Mouse (Mus musculus) left cerebral cortex, postnatal 25 days (tissue): Measurements from ENCODE around the gene Rab38. TPM values are rescaled to one million over a fixed set of nuclear protein-coding genes. Genes with fewer than 3 reads are reported as not detected.

ENCODE experiments used
- DNase-seq, 2 experiments: peaks; one replicate each; pipeline ENCODE4 v3.0.0; 2022; ENCODE audit warnings: low spot score in 2 of 2, mixed read lengths in 1 of 2
- intact Hi-C: fragments of 180-260 bp; cut with DNase I; formaldehyde crosslinking; loops from one replicate; pipeline ENCODE4 v1.15.1; 2025
- total RNA-seq, 2 experiments: library from RNA; stranded (reverse); gene quantifications; 2 replicates each; pipeline ENCODE4 v1.2.3; 2021

The Rab38 gene
- under 1 TPM; 0.55 to 0.69 TPM for total RNA-seq

DNA sequence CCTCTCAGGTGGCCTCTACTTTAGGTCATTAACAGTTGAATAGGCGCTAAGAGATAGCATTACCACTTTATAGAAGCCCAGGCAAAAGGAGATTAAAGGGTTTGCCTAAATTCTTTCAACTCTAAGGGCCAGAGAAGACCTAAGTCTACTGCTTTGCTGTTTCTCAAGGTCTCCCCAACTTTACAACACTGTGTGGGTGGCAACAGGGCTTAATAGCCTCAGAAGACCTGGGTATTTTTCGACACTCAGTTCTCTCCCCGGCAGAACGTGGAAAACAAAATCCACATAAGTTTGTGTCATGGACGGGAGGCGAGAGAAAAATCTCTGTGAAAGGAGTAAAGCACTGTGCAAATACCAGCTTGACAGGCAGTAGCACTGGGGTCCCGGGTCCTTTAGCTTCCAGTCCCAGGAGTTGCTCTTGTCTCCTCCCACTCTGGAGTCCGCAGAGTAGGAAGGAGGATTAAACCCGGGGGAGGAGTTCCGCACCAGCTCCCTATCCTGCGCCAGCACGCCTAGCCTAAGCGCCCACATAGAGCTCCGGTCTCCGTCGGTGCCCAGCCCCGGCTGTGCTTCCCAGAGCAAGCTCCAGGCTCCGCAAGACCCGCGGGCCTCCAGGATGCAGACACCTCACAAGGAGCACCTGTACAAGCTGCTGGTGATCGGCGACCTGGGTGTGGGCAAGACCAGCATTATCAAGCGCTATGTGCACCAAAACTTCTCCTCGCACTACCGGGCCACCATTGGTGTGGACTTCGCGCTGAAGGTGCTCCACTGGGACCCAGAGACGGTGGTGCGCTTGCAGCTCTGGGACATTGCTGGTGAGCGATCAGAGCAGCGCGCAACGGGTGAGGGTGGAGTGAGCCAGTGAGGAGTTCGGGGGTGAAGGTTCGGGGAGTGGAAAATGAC is at the start of gene Rab38:
Rab38 (plus strand) TSS at position 488 of the 906 bp plus-strand sequence.
- peak; percentile 13 to 17 for DNase-seq
- intact Hi-C loops: no loop called here

DNA sequence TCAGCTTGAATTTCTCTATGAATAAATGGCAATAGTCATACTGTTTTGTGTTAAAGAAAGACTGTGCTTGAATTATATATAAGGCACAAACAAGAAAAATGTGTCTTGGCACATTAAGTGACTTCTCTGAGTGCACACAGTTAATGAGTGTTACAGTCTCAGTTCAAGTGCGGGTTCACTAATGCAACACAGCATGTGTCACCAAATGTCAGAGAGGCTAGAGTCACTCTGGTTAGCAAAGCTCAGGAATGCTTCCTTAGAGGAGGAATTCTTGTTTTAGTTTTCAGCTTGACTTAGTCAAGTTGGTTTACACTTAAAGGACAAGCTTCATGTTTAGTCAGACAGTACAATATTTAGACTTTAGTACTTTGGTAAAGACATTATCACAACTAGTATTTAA is 35.5 kb upstream of the Rab38 start:
- intact Hi-C loops: no loop called here

DNA sequence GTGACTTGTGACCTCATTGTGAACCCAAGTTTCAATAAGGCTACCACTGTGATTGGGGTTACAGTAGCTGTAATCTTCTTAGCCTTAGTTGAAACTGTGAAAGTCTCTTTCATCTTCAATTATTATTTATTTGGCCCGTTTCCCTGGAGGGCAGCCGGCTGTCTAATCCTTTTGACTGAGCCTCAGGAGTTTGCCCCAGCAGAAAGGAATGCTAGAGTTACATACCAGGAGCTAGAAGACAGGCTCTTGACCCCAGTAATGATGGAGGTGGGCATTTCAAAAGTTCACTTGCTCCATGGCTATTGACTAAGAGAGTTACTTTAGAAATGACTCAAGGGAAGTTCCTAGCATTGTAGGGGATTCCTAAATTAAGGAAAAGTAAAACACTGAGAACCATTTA is 34.3 kb upstream of the Rab38 start:
- no peak for DNase-seq
- intact Hi-C loops: no loop called here

More for the DNA sequence above, 35.5 kb upstream of the Rab38 start:
- no peak for DNase-seq

DNA sequence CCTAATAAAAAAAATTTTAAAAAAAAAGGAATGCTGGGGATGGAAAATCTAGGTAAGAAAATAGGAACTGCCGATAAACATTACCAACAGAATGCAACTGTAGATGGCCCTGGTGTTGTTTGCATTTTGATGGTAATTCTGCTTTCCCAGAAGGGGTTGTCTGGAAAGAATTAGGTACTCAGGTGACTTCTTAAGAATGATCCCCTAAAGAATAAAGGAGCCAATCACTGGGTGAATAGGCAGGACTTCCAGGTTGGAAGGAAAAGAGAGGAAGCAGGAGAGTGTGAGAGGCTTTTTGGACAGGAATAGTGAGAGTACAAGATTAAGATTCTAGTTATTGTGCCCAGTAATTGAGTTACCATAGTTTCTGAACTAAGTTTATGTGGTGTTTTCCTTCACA is 24.8 kb upstream of the Rab38 start:
- intact Hi-C loops: no loop called here
- DNase-seq: no peak

DNA sequence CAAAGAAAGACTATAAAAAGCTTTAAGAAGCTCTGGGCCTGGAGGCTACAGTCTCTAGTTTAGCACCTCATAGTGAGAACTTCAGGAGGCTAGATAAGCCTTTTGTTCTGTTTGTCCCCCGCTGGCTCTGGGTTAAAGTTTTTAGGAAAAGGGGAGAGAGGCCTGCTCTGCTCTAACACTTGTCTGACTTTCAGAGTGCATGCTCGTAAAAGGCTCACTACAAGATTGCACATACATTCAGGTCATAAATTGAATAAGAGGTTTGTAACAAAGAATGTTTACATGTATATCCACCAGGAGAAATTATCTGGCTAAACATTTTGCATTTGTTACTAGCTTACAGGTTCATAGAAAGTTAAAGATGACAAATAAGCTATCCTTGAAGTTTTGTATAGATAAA is 23.6 kb upstream of the Rab38 start:
- intact Hi-C loops: no loop called here
- DNase-seq: no peak

DNA sequence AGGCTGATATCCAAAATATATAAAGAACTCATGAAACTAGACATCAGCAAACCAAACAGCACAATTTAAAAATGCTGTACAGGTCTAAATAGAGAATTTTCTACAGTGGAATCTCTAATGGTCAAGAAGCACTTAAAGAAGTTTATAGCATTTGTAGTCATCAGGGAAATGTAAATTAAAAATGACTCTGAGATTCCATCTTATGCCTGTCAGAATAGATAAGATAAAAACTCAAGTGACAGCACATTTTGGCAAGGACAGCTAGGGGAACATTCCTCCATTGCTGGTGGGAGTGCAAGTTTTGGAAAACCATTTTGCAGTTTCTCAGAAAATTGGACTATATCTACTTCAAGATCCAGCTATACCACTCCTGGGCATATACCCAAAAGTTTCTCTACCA is 8.3 kb upstream of the Rab38 start:
- DNase-seq: no peak
- intact Hi-C loops: no loop called here

DNA sequence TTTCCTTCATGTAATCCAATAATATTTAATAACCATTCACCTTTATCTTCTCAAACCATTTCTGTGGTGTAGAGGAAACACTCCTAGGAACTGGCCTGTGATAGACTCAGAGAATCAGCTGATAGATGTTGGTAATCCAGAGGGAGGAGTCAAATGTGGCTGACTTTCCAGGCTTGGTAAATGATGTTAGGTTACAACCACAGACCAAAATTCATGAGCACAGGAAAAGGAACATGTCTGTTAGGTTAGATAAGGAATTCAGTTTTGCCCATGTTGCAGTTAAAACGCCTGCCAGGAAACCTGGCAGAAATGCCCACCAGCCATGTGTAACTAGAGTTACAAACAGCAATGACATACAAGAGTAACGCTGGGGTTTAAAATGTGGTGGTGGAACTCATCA is 6.2 kb upstream of the Rab38 start:
- DNase-seq: no peak
- intact Hi-C loops: no loop called here

DNA sequence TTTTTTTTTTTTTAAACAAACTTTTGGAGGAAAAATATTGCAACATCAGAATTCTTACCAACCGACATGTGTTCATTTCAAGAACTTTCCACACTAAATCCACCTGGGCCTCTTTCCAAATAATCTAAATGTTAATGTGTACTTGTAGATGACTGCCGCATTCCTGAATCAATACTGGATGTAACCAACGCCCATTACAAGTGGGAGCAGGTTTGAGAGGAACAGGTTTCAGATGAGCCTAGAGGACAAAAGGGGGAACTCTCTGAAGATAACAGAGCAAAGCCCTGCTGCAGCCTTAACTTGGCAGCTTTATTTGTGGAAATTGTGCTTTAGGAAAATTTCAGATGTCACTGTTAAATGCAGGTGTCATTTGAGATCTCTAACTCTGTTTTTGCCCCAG is 4.3 kb upstream of the Rab38 start:
- no peak for DNase-seq
- intact Hi-C loops: no loop called here

DNA sequence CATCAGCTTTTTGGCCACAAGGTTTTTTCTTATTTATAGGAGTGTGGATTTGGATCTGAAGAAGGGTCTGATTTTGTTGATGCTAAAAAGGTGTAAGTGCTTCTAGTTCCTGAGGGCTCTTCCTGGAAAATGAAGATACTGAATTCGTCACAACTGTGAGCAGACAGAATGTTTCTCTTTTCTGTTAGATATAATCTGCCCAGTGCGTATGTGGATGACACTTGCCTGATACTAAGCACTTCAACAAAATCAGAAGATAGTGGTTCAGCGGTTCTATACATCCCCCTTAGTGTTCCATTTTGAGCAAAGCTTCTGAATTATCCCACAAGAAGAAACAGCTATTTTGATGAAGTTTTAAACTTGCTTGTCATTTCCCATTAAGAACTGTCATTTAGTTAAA is 2.6 kb upstream of the Rab38 start:
- intact Hi-C loops: no loop called here

DNA sequence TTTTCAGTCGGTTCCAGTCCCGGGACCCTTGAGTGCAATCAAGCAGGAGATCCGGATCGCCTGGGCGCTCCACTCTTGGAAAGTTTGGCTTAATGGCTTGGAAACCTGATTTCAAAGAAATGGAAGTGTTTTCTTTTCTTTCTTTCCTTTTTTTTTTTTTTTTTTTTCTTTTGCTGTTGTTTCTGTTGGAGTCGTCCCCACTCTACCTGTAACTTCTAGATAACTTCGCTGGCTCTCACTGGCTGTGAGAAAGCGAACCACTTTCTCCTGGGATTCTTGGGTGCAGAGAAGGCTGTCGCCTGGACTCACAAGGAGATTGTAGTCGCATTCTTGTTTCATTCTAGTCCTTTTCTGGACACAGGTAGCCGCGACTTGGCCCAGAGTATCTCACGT is 615 bp downstream of the Rab38 start:
- no peak for DNase-seq
- intact Hi-C loops: no loop called here

More for the DNA sequence above, 2.6 kb upstream of the Rab38 start:
- DNase-seq: no peak

DNA sequence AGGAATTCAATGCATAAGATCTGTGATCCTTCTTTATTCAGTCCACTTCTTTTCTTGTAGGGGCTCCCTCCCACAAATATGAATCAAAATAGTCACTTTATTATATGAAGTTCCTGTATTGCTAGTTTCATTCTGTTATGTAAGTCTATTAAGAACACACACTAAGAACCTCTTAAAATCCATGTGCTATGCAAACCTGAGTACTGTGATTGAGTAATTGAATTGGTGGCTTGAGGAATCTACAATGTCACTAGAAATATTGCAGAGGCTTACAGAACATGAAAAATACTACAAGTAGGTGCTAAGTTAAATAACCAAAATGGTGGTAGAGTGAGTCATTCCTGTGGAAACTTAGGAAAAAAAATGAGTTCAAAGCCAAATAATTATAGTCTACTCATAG is 10.2 kb downstream of the Rab38 start:
- no peak for DNase-seq
- intact Hi-C loops: no loop called here

DNA sequence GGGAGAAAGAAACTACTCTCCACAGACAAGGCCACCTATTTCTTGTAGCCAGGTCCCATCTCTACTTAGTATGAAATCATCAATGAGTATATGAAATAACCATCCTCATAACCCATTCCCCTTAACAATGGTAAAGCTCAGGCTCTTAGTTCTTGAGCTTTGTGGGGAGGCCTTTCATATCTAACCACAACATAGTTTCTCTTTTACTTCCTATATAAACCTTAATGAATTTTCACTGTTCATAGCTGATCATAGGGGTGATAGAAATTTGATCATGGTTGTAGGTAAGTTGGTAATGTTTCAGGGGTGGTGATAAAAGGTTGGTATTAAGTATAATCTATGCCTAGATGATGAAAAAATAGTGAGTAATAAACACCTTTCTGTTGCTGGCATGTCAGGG is 12.6 kb downstream of the Rab38 start:
- intact Hi-C loops: no loop called here
- DNase-seq: no peak

DNA sequence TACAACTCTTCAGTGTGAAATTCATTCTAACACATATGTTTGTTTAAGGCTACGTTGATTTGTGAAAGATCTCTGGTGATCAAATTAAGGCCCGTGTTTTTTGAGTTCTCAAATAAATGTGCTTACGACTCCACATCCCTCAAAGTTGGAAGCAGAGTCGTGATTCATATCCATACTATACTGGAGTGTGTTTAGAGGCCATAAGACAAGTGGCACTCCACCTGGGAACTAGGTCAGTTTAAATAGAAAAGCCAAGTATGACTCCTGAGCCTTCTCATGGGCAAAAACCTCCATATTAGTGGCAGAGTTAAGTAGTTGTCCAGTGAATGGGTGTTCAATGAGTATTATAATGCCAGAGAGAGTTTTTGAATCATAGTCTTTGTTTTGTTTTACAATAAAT is 13.4 kb downstream of the Rab38 start:
- intact Hi-C loops: no loop called here
- no peak for DNase-seq

DNA sequence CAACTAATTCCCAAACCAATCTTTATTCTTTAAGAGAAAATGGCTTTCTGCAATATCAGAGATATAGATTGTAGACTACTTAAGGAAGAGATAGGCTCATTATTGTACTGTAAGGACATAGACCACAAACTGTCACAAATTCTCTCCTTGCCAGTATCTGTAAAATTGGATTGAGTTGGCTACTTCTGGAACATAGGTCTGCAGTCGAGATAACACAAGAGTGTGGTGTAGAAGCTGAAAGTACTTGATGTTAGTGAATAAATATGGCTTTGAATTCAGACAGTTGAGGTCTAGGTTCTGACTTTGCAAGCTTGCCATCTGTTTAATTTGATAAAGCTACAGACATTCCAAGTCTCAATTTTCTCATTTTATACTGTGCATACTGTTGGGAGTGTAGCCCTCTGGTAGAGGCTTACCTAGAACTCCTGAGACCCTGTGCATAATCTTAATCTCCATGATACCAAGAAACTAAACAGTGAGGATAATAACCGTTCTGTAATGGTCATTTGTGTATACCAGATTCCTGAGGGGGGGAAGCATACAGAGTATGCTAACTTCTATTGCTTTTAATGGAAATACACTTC is 15.3 kb downstream of the Rab38 start:
- no peak for DNase-seq
- intact Hi-C loops: no loop called here

DNA sequence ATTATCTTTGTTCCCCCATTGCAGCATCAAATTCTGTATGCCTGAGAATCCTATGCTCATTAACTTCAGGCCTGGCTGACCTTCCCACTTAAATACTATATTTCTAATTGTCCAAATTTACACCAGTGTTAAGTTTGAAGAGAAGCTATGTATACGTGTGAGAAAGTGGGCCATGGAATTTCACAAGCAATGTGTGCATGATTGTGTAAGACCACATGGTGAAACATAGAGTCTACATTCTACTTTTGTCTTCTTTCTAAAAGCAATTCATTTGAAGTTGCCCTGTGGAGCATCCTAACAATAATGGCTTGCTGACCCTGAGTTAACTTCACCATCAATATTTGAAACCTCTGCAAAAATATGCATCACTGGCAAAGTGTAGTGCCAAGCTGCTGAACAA is 23.2 kb downstream of the Rab38 start:
- intact Hi-C loops: no loop called here
- DNase-seq: no peak

DNA sequence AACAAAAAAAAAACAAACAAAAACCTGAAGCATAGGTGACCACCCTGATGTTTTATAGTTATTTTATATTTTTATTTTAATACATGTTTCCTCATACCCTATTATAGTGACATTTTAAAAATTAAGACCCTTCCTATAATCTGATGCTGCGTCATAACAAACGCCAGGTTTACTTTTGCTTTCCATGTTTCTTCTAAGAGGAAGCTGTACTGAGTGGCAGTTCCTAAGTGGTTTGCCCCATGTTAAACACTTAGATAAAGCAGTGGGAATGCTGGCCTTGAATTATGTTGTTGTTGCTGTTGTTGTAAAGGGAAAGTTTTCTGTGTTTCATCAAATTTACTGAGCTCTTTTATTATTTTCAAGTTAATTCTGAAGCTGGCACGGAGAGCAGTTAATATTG is 27.8 kb downstream of the Rab38 start:
- no peak for DNase-seq
- intact Hi-C loops: no loop called here

DNA sequence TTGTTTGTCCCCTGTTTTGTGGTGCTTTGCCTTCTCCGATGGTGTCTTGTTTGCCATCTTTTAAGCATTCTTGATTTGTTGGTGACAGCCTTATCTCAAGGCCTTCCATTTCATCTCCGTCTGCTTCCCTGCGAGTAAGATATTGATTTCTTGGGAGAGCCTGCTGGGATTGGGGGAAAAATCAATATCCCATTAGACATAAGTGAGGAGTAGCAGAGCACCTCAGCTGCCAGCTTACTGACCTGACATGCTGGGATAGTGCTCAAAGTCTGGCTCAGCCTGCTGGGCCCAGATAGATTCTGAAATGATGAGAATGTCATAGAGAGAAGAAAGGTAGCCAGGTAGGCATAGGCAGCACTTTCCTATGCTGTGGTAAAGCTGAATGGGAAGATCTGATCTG is 37.7 kb downstream of the Rab38 start:
- DNase-seq: no peak
- intact Hi-C loops: no loop called here

DNA sequence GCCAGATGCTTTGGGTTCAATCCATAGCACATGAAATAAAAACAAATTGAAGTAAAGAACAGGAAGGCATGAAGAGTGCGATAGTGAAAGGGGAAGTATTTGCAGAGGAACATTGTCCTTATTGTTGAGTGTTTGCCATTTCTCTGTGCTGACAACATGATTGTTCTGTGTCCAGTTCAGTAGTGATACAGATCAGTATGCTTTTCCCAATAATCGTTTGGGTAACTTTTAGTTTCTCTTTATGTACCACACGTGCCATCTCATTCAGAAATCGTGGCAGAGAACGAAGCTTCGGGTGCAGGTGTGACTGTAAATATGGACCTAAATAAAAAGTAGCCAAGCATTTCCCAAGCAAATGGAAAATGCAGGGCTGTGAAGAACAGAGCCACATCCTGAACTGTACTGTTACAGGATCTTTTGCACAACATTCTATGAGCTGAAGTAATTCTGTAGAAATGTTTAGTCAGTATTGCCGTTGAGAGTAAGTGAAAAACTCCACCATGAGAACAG is 52.1 kb downstream of the Rab38 start:
- intact Hi-C loops: no loop called here
- DNase-seq: no peak

DNA sequence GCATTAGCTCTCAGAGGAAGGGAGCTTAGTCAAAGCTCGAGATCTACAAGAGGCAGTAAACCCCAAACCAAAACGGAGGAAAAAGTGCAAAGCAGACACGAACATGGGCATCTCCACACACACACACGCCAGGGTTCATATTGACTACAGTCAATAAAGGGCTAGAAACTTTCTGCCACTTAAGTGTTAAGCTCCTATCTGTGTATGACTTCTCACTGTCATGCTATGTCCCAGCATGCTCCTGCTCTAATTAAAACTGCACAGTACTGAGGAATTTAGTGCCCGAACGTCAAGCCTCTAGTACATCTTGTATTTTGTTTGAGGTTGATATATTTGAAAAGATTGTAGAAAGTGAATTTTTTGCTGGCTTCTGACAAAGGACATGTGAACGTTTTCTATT is 52.6 kb downstream of the Rab38 start:
- intact Hi-C loops: no loop called here
- DNase-seq: no peak

DNA sequence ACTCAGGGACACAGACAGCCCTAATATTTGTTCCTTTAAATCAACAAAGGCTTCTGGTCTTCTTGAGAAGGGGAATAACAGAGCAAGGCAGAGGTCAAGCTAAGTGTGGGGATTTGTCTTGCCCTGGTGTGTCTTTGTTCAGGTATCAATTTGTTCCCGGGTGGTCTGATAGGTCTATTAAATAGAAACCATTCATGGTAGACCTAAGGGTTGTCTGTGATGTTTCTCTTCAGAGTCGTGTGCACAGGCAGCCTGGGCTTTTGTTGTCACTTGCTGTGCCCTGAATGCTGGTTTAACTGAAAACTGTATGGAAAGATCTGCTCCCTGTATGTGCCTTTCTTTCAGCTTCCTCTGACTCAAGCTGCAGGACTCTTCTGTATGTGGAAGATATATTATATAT is 60.9 kb downstream of the Rab38 start:
- intact Hi-C loops: no loop called here
- no peak for DNase-seq

DNA sequence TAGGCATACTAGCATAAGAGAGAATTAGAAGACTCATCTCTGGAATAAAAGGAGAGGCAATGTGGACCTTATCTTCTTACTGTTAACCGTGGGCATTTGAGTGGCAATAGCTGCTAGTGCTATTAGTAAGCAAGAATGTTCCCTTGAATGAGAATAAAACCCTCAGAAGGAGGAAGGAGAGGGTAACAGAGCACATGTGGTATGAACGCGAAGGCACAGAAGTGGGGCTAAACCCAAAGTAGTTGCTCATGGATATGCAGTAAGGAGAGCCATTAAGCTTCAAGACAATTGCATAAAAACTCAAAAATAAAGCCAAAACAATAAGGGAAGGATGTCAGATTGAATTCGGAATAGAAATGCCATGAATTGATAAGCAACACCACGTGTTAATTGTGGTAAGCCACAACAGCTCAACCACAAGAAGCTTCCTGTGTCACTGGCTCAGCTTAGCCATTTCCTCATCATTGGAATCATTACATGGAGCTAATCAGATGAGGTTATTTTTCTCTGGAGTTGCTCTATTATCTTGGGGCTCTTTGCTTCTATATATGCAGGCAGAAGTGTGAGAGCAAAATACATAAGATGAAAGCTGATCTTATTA is 72.2 kb downstream of the Rab38 start:
- intact Hi-C loops: no loop called here
- no peak for DNase-seq
